Mouse (Mus musculus) ES-E14 (cell line): ENCODE data around the gene Mrpl53. TPM values are rescaled to one million over a fixed set of nuclear protein-coding genes. Genes with fewer than 3 reads are reported as not detected.

Experiments used
- DNase-seq: peaks from one replicate; pipeline ENCODE4 v3.0.0-alpha.2; 2013; ENCODE audit warnings: low read depth, low spot score
- H3K27ac ChIP-seq: 2 replicates; pipeline ENCODE4 v1.5.1; 2012; ENCODE audit warnings: low read depth, mild to moderate bottlenecking, low read length, moderate library complexity, mixed read lengths; ENCODE audit not compliant: poor library complexity, insufficient read depth, severe bottlenecking
- H3K36me3 ChIP-seq: 2 replicates; pipeline ENCODE4 v1.6.1; 2012; ENCODE audit warnings: mild to moderate bottlenecking, low read length, moderate library complexity, mixed read lengths; ENCODE audit not compliant: control insufficient read depth, poor library complexity, insufficient read depth, severe bottlenecking
- H3K4me1 ChIP-seq, 2 experiments: fragments of 150-350 bp in 1 of 2; sonication (generic) in 1 of 2; 2 replicates each; pipeline ENCODE4 v1.6.1; 2012; ENCODE audit warnings: low read length in 2 of 2, mild to moderate bottlenecking in 1 of 2, mixed read lengths in 1 of 2; ENCODE audit not compliant: control insufficient read depth in 2 of 2, insufficient read depth in 2 of 2, poor library complexity in 1 of 2
- H3K4me3 ChIP-seq, 2 experiments: fragments of 150-350 bp in 1 of 2; sonication (generic) in 1 of 2; 2 replicates each; pipeline ENCODE4 v1.5.1; 2012; ENCODE audit warnings: low read length in 2 of 2, low read depth in 1 of 2, mild to moderate bottlenecking in 1 of 2, mixed read lengths in 1 of 2; ENCODE audit not compliant: insufficient read depth in 1 of 2, poor library complexity in 1 of 2, severe bottlenecking in 1 of 2
- H3K9ac ChIP-seq: 2 replicates; pipeline ENCODE4 v1.6.1; 2012; ENCODE audit warnings: low read depth, mild to moderate bottlenecking, low read length, mixed read lengths; ENCODE audit not compliant: poor library complexity, insufficient read depth, severe bottlenecking
- H3K9me3 ChIP-seq: fragments of 150-350 bp; sonication (generic); 2 replicates; pipeline ENCODE4 v1.6.1; 2012; ENCODE audit warnings: low read depth, mild to moderate bottlenecking, low read length; ENCODE audit not compliant: control insufficient read depth, insufficient read depth
- CHD2 ChIP-seq: IDR thresholded peaks from 2 replicates; pipeline ENCODE4 v1.6.1; 2014; ENCODE audit warnings: mild to moderate bottlenecking, low read depth, low read length, inconsistent platforms
- HCFC1 ChIP-seq: IDR thresholded peaks from 2 replicates; pipeline ENCODE4 v1.6.1; 2012; ENCODE audit warnings: low read length, inconsistent platforms, borderline replicate concordance; ENCODE audit not compliant: insufficient read depth
- MAFK ChIP-seq: IDR thresholded peaks from 2 replicates; pipeline ENCODE4 v1.6.1; 2014; ENCODE audit warnings: mild to moderate bottlenecking, low read depth, low read length, inconsistent platforms; ENCODE audit not compliant: insufficient read depth
- ZC3H11A ChIP-seq: IDR thresholded peaks from 2 replicates; pipeline ENCODE4 v1.6.1; 2012; ENCODE audit warnings: low read depth, mild to moderate bottlenecking, inconsistent platforms, low read length, borderline replicate concordance
- ZNF384 ChIP-seq: IDR thresholded peaks from 2 replicates; pipeline ENCODE4 v1.6.1; 2012; ENCODE audit warnings: low read depth, low read length, inconsistent platforms
- in situ Hi-C, 2 experiments: fragments of 600-800 bp; cut with MboI; formaldehyde crosslinking; loops; one replicate each; pipeline ENCODE4 v1.15.1; 2025; ENCODE audit warnings: low sequenced_read_pairs in 2 of 2, inconsistent platforms in 1 of 2; ENCODE audit not compliant: unreplicated experiment in 2 of 2
- total RNA-seq: library from RNA; depleted of rRNA; stranded (reverse); fragments of 300-350 nt; gene quantifications from 2 replicates; pipeline ENCODE4 v1.2.3, GENCODE M21; 2012

The Mrpl53 gene
- total RNA-seq, 1 experiment: 53.9 TPM

DNA sequence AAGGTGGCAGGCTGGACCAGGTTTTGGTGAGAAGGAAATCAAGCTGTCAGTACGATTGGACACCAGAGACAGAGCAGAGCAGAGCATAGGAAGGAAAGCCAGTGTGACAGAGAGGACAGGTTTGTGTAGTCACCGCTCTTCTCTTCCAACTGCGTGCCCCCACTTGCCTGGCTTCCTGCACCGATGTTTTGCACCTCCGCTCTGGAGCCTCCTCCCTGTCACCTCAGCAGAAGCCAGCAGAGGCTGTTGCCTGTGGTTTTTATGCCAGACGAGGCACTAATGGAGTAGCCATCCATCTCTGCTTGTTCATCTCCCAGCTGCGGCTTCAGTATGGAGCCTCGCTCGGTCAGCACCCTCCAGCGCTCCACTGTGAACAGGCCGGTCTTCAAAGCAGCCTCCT, 34.0 kb downstream of the Mrpl53 start:
- DNase-seq: no peak
- peaks cover 9 to 10% of the 10 kb centered on the region in 2 experiments; a peak in 3 of 4 replicates for H3K4me1 ChIP-seq
- TF ChIP-seq HCFC1 (no peak), ZC3H11A (no peak), MAFK (no peak), ZNF384 (no peak), CHD2 (no peak)
- H3K4me3 ChIP-seq: peak overlapping the region in 1 of 2 experiments; percentile 50; a peak in 1 of 4 replicates
- no peaks in the 10 kb centered on the region for H3K36me3 ChIP-seq
- no peak overlapping the region for H3K9ac ChIP-seq
- in situ Hi-C loops: no loop called here
- H3K9me3 ChIP-seq: no peaks in the 10 kb centered on the region
- no peak overlapping the region for H3K27ac ChIP-seq

DNA sequence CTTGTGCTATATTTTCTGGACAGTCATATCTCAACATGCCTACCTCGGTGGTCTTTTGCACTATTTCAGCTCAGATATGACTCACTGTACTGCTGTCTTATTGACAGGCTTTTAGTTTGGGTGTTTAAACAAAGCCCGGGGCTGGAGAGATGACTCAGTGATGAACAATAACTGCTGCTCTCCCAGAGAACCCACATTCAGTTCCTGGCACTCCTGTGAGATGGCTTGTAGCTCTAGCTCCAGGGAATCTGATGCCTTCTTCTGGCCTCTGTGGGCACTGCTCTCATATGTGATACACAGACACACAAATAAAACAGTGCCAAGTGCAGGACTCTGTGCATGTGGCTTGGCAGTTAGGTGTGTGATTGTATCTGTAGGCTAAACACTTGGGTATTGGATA, 36.4 kb downstream of the Mrpl53 start:
- in situ Hi-C loops: no loop called here
- TF ChIP-seq ZC3H11A (no peak), HCFC1 (no peak), ZNF384 (no peak), MAFK (no peak), CHD2 (no peak)
- peaks cover 1 to 8% of the 10 kb centered on the region in 2 experiments; a peak in 2 of 4 replicates for H3K4me1 ChIP-seq

DNA sequence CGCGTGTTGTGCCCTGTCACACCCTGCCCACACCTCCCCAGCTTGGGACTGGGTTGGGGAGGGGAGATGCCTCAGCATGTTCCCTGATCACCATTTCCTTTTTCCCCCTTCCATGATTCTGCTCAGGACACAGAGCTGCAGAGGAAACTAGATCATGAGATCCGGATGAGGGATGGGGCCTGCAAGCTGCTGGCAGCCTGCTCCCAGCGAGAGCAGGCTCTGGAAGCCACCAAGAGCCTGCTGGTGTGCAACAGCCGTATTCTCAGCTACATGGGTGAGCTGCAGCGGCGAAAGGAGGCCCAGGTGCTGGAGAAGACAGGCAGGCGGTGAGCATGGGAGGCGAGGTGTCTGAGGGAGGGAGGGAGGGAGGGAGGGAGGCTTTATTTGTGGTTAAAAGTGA, 37.0 kb downstream of the Mrpl53 start:
- no peak overlapping the region for H3K27ac ChIP-seq
- in situ Hi-C loops: no loop called here
- no peak for DNase-seq
- H3K9me3 ChIP-seq: no peaks in the 10 kb centered on the region
- peaks cover 1 to 8% of the 10 kb centered on the region in 2 experiments; a peak in 2 of 4 replicates for H3K4me1 ChIP-seq
- H3K4me3 ChIP-seq: peak overlapping the region in 1 of 2 experiments; percentile 5; a peak in 1 of 4 replicates
- no peaks in the 10 kb centered on the region for H3K36me3 ChIP-seq
- H3K9ac ChIP-seq: no peak overlapping the region
- TF ChIP-seq MAFK (no peak), ZNF384 (no peak), CHD2 (no peak), HCFC1 (no peak), ZC3H11A (no peak)

More for the DNA sequence above, 36.4 kb downstream of the Mrpl53 start:
- H3K36me3 ChIP-seq: no peaks in the 10 kb centered on the region
- no peak overlapping the region for H3K9ac ChIP-seq
- no peaks in the 10 kb centered on the region for H3K9me3 ChIP-seq
- no peak for DNase-seq
- H3K4me3 ChIP-seq: no peak overlapping the region
- no peak overlapping the region for H3K27ac ChIP-seq

DNA sequence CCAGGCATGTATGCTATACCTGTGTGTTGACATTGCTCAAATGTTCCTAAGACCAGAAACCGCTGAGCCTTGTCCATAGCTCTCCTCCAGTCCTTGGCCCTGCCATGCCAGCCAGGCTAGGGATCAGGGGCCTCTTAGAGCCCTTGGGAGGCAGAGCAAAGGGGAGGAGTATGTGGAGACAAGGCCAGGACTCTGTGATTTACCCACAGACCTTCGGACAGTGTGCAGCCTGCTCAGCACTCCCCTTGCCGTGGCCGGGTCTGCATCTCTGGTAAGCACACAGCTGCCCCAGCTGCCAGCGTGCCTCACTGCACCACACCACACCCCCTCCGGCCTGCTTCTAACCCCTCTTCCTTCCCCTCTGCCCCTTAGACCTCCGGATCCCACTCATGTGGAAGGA, 38.4 kb downstream of the Mrpl53 start:
- TF ChIP-seq ZNF384 (no peak), HCFC1 (no peak), ZC3H11A (no peak), CHD2 (no peak), MAFK (no peak)
- H3K36me3 ChIP-seq: no peaks in the 10 kb centered on the region
- DNase-seq: no peak
- H3K9me3 ChIP-seq: no peaks in the 10 kb centered on the region
- peaks cover 1 to 10% of the 10 kb centered on the region in 2 experiments; a peak in 3 of 4 replicates for H3K4me1 ChIP-seq
- in situ Hi-C loops: no loop called here
- peak overlapping the region; percentile 17; the same call in 1 of the 2 replicates for H3K9ac ChIP-seq
- H3K4me3 ChIP-seq: peak overlapping the region in 1 of 2 experiments; percentile 8; a peak in 1 of 4 replicates
- 0 out of 2 replicates have a peak overlapping the region, but pooled peaks have one; percentile 46 for H3K27ac ChIP-seq

DNA sequence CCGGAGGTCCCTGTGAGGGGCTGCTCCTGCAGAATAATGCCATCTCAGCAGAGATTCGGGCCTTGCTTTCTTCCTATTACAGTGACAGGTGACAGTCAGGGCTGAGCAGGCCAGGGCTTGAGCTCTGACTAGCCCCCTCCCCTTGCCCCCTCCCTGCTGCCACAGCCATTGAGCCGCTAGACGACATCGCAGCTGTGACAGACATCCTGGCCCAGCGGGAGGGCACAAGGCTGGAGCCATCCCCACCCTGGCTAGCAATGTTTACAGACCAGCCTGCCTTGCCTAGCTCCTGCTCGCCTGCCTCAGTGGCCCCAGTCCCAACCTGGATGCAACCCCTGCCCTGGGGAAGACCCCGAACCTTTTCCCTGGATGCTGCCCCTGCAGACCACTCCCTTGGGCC, 42.9 kb downstream of the Mrpl53 start:
- Histone ChIP-seq H3K9me3 (no peaks in the 10 kb centered on the region), H3K4me3 (no peak overlapping the region), H3K9ac (no peak overlapping the region), H3K4me1 (peaks cover 0 to 8% of the 10 kb centered on the region in 2 experiments; a peak in 2 of 4 replicates), H3K36me3 (no peaks in the 10 kb centered on the region; the same call in 1 of the 2 replicates), H3K27ac (no peak overlapping the region)
- no peak for DNase-seq
- in situ Hi-C loops: no loop called here
- TF ChIP-seq MAFK: no peak
- no peak for TF ChIP-seq CHD2
- no peak for TF ChIP-seq HCFC1
- TF ChIP-seq ZNF384: no peak
